Mouse (Mus musculus): ENCODE measurements at regions not wholly inside any gene's neighbourhood (a gene's known extent, or its start where the extent isn't known, plus 50 kb on each side); places are given as distances from the start of the nearest gene placed in this dataset.

DNA sequence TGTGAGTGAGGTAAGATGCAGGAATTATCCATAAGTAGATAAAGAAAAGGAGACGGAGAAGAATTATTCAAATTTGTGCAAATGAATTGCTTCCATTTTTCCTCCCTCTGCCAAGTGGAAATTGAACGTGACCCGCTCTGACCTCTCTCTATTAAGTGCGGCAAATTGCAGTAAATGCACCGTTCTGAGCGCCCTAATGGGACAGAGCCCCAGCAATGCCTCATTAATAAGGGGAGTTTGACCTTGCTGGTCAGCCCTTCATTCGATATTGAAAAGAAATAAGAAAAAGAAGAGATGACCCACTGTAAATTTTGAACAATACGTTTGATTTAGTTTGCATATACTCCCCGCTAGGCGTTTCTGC, 137.0 kb downstream of the Gpat3 start:
- no peak for DNase-seq

DNA sequence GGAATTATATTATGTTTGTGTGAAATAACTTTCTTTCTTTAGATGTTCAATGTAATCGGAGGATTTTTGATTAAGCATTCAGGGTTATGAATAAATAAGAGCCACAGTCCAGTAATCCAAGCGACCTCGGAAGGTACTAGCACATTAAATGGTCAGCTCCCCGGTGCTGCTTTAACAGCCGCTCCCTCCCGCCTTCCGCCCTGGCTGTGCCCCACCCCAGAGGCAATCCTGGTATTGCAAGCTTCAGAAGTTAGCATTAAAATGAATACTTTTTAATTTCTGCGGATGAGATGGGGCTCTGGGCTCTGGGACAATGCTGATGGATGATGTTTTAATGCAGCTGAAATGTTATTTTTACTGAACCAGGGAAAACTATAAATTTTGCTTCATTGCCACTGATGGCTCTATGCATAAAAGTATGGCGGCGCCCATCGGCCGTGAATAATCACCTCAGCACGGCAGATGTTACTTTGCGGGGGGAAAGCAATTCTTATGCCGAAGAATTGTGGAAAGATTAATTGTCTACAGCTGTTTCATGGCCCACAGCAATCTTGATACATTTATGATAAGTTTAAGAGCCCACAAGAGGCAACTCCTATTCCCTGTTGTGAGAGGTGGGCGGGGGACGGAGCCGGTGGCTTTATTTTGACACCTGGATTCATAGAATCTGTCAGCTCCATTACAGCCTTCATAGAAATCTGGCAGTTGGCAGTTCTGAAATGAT, 136.5 kb downstream of the Gpat3 start:
- DNase-seq, result no peak

DNA sequence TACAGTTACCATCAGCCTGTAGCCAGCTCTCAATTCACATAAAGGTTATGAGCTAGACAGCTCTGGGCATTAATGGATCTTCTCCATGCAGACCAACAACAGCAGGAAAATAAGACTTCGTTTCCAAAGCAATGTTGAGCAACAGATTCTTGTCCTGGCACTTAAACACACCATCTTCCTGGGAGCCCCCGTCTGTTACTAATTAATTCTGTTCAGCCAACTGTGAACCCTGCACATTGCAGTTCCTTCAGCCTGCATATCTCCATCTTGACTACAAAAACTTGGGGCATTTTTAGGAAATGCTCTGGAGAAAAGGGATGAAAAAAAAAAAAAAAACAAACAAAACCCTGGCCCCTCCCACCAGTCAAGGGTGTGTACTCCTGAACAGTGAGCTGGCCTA, 131.2 kb downstream of the Gpat3 start:
- DNase-seq, result no peak

DNA sequence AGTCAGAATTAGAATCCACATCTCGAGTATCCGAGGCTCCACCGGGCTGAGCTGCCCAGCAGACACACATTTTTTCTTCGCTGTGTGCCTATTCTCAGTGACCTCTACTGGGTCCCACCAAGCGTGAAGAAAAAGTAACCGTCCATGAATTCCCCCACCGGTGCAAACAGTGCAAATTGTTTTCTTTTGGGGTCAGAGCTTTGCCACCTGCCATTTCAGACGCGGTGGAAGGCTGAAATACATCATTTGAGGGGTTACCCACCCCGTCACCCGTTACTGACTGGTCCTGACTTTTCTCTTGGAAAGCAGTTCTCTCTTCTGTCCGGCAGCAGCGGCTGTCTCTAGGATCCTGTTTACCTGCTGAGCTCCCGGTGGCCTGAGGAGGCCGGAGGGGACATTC, 105.7 kb downstream of the Gpat3 start:
- DNase-seq, result no peak
